In genomic region chr9:61269151-61269870, GRCm38 (mm10) we compare ENCODE assay signal across 21 mouse cellular contexts.
DNase-seq lines count a peak whose midpoint lies in the region; ATAC-seq and TF ChIP-seq lines count a peak whose summit lies in the region.
"Had no signal": no experiment of that assay in that cellular context is flagged by ENCODE, and none has a peak within 500 bp of the region (broad histone marks: within the 10 kb centered on the region; RNA-seq: fewer than 3 reads in every experiment).

No protein-coding gene starts in this region.

- H3K4me2 ChIP-seq in forebrain, postnatal 0 days (ENCODE audit: low read depth) = no peak overlapping the region
- H3K4me2 ChIP-seq in forebrain, embryonic 15.5 days (replicated peaks) = no peak overlapping the region
- H3K4me2 ChIP-seq: embryonic facial prominence, embryonic 15.5 days; heart, embryonic 13.5 days; hindbrain, embryonic 15.5 days had no signal

- peak; percentile 64 for ATAC-seq in forebrain, postnatal 0 days
- ATAC-seq in forebrain, embryonic 15.5 days (replicated peaks) = no peak
- ATAC-seq: intestine, embryonic 16.5 days had no signal

- 0 out of 2 replicates have a peak, but pooled peaks cover 5% of the 10 kb centered on the region for H3K9me3 ChIP-seq in forebrain, postnatal 0 days (ENCODE audit: low read length)
- no peaks in the 10 kb centered on the region; the same call in 1 of the 2 replicates for H3K9me3 ChIP-seq in forebrain, embryonic 15.5 days
- H3K9me3 ChIP-seq: embryonic facial prominence, embryonic 15.5 days; hindbrain, embryonic 15.5 days had no signal

- no peak overlapping the region for H3K27ac ChIP-seq in forebrain, postnatal 0 days (ENCODE audit: low read depth, low read length)
- H3K27ac ChIP-seq in forebrain, embryonic 15.5 days (replicated peaks) = no peak overlapping the region
- H3K27ac ChIP-seq: embryonic facial prominence, embryonic 15.5 days; forebrain, embryonic 10.5 days; heart, embryonic 13.5 days; hindbrain, embryonic 15.5 days had no signal

- TF ChIP-seq CTCF in forebrain, postnatal 0 days (IDR thresholded peaks at IDR 0.05; ENCODE audit: low read depth) = no peak

- H3K36me3 ChIP-seq in forebrain, postnatal 0 days (ENCODE audit: insufficient read depth) = no peaks in the 10 kb centered on the region
- no peaks in the 10 kb centered on the region for H3K36me3 ChIP-seq in forebrain, embryonic 15.5 days
- H3K36me3 ChIP-seq: embryonic facial prominence, embryonic 15.5 days; forebrain, embryonic 10.5 days; heart, embryonic 13.5 days; hindbrain, embryonic 15.5 days had no signal

- H3K9ac ChIP-seq in forebrain, postnatal 0 days = no peak overlapping the region
- no peak overlapping the region for H3K9ac ChIP-seq in forebrain, embryonic 15.5 days (replicated peaks)
- H3K9ac ChIP-seq: embryonic facial prominence, embryonic 15.5 days; heart, embryonic 13.5 days; hindbrain, embryonic 15.5 days had no signal

- H3K4me1 ChIP-seq in forebrain, postnatal 0 days (ENCODE audit: insufficient read depth) = no peaks in the 10 kb centered on the region
- H3K4me1 ChIP-seq in forebrain, embryonic 15.5 days = peaks cover 5% of the 10 kb centered on the region
- H3K4me1 ChIP-seq: heart, embryonic 13.5 days; hindbrain, embryonic 15.5 days had no signal

- no peaks in the 10 kb centered on the region; the same call in 1 of the 2 replicates for H3K27me3 ChIP-seq in forebrain, postnatal 0 days (ENCODE audit: insufficient read depth, low read length)
- no peaks in the 10 kb centered on the region for H3K27me3 ChIP-seq in forebrain, embryonic 15.5 days

- intact Hi-C loops in left cerebral cortex, postnatal 4 days (cut with DNase I) = no loop called here

- H3K4me3 ChIP-seq in forebrain, postnatal 0 days (ENCODE audit: low read depth, low read length) = no peak overlapping the region
- H3K4me3 ChIP-seq in forebrain, embryonic 15.5 days = no peak overlapping the region
- H3K4me3 ChIP-seq: embryonic facial prominence, embryonic 15.5 days; erythroblast, embryonic 14.5 days; forebrain, embryonic 10.5 days; heart, embryonic 13.5 days; hindbrain, embryonic 15.5 days had no signal

- 64% methylated on average over 5 of the region's 5 CpGs for WGBS in forebrain, postnatal 0 days
- 79% methylated on average over 5 of the region's 5 CpGs for WGBS in forebrain, embryonic 15.5 days

- peak; percentile 67 for DNase-seq in forebrain, postnatal 0 days
- peak; percentile 48 for DNase-seq in left cerebral cortex, postnatal 4 days
- DNase-seq in left cerebral cortex, adult 18-20 months (ENCODE audit: low spot score in 2 of 2) = no peak
- peak; percentile 19 for DNase-seq in 416B (ENCODE audit: low read depth)
- DNase-seq in layer of hippocampus, adult 9-11 months = peak; percentile 36
- no peak for DNase-seq in T-cell, adult 2 months (ENCODE audit: low spot score)
- DNase-seq in adrenal gland, postnatal 14 days = no peak
- DNase-seq: adrenal gland, adult 8-10 months; cerebellum, adult 2 months; cerebellum, postnatal 14 days; embryo, embryonic 11 days; gastrocnemius, postnatal 36 days; heart, adult 11 months; heart, postnatal 36 days had no signal

Comparison
In these comparisons a context has a peak if more than half of its experiments do, and no peak if none do; other contexts are left out.
1. DNase-seq: peak in forebrain, postnatal 0 days (single experiment), left cerebral cortex, postnatal 4 days (single experiment), 416B (single experiment) and layer of hippocampus, adult 9-11 months (single experiment); none in left cerebral cortex, adult 18-20 months (0 of 2), T-cell, adult 2 months (single experiment) and adrenal gland, postnatal 14 days (single experiment).